Mouse (Mus musculus) layer of hippocampus, postnatal 25 days (tissue): Measurements from ENCODE around the gene 3110070M22Rik. TPM values are rescaled to one million over a fixed set of nuclear protein-coding genes. Genes with fewer than 3 reads are reported as not detected.
"Not testable (repeated sequence)": the region's sequence is repeated elsewhere in the genome, so short reads cannot be mapped to it uniquely, and the experiment has no call there.

Source experiments
- DNase-seq, 2 experiments: peaks; one replicate each; pipeline ENCODE4 v3.0.0; 2022; ENCODE audit warnings: mixed read lengths in 2 of 2, low spot score in 1 of 2; ENCODE audit errors: extremely low spot score in 1 of 2
- total RNA-seq, 2 experiments: library from RNA; stranded (reverse); gene quantifications; 2 replicates each; pipeline ENCODE4 v1.2.3; 2021

3110070M22Rik gene
- total RNA-seq: 1 to 10 TPM; 2.7 to 4.1 TPM

DNA sequence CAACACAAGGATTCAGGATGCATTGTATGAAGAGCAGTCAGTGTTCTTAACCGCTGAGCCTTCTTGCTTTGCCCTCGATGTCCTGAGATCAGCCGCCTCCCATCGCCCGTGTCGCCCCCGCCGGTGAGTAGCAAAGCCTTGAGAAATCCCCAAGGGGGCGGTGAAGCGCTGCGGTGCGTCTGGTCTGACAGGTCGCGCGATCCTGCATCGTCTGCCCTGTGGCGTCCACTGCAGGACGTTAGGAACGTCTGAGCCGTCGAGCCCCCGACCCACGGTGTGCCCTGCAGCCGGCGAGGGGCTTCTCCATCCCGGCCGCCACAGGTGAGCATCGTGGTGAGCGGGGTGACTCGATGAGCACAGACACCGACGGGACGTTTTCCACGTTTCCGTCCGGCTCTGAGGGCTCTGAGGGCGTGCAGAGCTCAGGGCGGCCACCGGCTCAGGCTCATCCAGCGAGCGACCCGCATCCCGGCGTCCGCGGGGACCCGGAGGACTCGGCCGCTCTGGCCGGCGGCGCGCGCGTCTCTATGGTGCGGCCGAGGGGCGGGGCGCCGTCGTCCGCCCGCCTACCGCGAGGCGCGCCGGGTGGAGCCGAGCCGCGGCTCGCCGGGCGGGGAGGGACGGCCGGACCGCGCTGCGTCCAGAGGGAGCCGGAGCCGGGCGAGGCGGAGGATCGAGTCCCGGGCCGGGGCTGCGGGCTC lies at the start of gene 3110070M22Rik, which contains the start of gene Tmem267:
Gene 3110070M22Rik (minus strand): TSS at position 504 of the 701 bp plus-strand sequence.
Gene Tmem267 (plus strand): TSS at position 160 of the 701 bp plus-strand sequence.
- peak; percentile 76 to 81 for DNase-seq

DNA sequence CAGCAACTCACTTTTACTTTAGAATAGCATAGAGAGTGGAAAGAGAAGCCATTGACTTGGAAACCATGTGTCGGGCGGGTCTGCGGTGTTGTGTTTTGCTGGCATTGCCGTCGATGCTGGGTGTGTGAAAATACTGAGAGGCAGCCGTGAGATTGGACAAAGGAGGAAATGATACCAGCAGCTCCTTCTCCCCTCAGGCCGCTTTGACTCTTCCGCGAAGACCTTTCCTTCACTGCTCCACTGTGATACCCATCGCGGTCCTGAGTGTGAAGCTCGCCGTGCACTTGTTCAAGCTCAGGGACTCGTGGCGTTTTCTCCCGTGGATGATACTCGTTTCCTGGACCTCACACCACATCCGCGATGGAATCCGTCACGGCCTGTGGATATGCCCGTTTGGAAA lies 6.8 kb upstream of the 3110070M22Rik start:
- not testable (repeated sequence) for DNase-seq

DNA sequence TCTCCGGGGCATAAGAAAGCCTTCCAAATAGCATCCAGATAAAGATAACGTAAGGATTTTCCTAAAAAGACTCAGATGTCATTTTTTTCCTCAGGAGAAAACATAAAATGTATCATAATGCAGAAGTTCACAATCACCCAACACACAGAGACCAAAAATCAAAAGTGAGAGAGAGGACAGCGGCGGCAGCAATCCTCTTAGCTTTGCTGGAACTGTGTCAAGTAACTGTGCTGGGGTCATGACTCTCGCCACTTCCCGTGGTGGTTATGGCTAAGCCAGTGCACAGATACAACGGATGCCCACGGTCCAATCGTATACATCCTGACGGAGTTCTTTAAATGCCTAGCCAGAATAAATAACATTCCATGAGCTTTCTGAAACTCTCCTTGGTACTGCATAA lies 3.9 kb upstream of the 3110070M22Rik start:
- not testable (repeated sequence) for DNase-seq

DNA sequence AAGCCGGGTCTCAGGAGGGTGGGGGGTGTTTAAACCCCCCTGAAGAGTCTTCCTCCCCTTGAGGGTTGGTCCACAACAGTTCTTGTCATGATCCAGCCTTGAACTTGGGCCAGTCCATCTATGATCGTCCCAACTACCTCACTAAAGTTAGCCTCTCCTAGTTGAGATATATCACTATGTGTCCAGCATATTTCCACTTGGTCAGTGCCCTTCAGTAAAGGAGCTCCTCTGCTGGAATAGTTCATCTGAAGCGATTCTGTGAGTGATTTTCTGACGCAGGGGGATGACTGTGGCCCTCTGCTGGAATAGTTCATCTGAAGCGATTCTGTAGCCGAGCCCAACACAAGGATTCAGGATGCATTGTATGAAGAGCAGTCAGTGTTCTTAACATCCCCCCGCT lies 829 bp downstream of the 3110070M22Rik start:
- DNase-seq: no peak

DNA sequence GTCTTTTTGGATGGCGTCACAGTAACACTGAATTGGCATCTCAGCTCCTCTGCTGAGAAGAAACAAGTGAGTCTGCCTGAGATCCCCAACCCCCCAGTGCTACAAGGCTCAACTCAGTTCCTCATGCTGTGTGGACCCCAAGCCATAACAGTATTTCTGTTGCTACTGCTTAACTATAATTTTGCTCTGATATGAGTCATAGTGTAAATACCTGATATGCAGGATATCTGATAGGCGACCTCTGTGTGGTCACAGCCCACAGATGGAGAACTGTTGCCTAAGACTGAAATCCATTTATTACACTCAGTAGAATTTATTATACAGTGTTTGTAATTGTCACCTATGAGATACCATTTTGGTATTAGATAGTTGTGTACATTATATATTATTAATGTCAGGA lies 10.4 kb downstream of the 3110070M22Rik start:
- no peak for DNase-seq

DNA sequence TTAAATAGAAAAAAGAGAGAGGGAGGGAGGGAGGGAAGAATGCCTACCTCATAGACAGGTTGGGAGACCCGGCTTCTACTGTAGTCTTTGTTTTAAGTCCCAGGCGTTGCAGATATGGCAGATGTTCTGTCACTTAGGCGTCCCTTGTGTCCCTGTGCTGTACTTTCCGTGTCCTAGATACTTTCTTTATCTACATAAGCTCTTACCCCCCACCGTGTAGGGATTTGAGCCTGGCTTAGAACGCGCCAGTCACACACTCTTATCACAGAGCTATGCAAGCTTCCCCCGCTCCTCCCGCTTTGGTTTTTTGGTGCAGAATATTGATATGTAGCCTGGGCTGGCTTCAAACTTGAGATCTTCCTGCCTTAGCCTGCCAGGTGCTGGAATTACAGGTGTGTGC lies 11.6 kb downstream of the 3110070M22Rik start:
- no peak for DNase-seq

DNA sequence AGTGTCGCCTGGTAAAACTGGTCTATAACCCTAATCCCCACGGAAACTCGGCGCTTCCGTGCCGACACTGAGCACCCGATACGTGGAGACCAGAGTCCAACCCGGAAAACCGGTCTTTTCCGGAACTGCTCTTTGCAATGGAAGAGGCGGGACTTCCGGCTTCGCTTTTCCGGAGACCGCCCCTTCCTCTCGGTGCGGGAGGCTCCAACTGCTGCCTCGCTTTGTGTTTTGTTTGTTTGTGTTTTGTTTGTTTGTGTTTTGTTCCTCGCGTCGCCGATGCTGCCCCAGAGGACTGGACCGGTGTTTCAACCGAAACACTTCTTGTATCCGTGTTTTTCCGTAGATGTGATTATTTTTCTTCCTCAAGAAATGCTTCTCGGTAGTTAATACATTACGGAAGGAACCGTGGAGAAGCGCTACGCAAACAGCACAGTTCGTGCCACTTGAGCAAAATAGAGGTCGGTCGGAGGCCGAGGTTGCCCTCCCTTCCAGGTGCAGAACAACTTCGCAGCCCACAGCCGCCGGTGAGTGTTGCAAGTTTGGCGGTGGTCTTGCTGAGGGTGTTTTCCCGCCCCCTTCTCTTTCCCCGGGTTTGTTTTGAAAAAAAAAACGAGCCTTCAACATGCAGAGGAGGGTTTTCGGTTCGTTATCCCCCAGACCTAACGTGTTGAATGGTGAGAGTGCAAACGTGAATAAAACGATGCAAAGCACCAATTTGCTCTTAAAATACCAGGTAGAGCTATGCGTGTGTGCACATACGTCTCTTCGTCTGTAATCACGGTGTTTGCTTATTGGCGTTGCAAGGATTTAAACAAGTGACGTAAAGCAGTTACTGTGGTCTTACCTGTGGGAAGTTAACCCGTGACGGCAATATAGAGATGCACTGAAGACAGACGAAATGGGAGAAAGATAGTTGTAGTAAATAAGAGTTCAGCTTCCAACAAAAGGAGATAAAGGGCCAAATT lies 25.3 kb downstream of the 3110070M22Rik start, which contains the start of gene 4833420G17Rik:
Gene 4833420G17Rik (plus strand): TSS at position 173 of the 965 bp plus-strand sequence.
- DNase-seq: peak; percentile 65 to 79

DNA sequence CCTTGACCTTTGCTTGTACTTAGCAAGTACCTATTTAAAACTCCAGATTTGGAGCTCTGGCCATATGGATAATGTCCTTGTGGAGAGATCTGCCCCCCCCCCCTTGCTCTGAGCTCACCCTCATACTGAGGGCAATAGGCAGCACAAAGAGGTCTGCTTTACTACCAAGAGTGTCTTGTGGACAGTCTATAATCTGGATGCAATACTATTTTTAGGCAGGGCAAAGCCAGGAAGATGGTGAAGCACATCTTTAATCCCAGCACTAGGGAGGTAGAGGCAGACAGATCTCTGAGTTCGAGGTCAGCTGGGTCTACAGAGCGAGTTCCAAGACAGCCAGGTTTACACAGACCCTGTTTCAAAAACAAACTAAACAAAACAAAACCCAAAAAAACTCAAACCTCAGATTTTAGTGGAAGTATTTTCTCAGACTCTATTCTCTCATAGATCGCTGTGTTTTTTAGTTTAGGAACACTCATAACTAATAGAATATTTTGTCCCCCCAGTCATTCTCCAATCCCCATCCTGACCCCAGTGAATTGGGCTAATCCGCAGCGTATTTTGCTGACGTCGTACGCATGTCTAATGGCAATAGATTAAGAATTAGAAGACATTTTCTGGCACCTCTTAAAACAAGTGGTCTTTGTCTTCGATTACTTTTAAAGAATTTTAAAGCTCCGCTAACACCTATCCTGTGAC lies 26.1 kb downstream of the 3110070M22Rik start:
- DNase-seq: no peak

DNA sequence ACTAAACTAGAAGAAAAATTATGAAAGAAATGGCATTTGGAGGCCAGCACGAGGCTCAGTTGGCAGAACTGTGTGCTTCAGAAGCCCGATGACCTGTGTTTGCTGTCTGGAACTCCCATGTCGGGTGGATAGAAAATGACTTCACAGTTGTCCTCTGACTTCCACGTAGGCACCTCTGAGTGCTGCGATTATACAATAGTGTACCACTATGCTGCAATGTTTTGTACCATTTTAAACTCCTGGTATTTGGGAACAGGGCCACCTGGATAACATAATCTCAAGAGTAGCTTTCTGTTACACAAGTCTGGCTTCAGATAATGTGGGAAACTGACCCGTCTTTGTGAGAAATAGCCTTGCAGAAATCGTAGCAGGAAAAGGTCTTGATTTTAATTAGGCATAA lies 31.8 kb downstream of the 3110070M22Rik start:
- no peak for DNase-seq

DNA sequence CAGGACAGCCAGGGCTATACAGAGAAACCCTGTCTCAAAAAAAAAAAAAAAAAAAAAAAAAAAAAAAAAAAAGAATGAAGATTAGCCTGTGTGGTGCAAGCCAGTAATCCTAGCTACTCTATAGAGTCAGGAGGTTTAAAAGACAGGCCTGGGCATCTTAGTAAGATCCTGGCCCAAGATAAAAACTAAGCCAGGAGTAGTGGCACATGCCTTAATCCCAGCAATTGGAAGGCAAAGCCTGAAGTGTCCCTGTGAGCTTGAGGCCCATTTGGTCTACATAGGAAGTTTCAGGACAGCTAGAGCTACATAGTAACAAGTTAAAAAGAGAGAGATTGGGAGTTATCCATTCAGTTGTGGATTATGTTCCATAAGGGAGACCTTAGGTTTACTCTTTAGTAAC lies 33.1 kb downstream of the 3110070M22Rik start:
- DNase-seq: no peak

DNA sequence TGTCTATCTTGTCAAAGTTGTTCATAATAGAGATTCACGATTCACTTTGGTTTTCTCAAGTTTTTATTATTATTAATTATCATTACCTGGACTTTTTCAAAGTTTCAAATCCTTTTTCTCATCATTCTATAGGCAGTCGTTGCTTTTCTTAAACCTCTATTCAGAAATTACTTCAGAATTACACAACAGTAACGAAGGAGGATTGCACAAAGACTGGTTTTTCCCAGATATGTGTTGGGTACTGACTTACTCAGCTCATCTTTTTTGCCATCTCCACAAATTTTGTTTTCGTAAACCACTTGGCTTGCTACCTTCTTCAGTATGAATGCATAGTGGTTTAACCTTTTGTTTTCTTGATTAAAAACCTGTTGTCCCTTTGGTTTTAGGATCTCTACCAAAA lies 34.6 kb downstream of the 3110070M22Rik start:
- DNase-seq: no peak

DNA sequence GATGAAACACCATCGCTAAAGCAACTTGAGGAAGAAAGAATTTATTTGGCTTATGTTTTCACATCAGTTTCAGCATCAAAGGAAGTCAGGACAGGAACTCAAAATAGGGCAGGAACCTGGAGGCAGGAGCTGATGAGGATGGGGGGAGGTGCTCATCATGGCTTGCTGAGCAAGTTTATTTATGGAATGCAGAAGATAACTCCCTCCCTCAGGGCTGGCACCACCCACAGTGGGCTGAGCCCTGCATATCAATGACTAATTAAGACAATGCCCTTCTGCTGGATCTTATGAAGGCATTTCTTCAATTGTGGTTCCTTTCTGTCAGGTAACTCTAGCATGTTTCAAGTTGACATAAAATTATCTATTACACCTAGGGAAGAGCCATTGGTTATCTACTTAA lies 45.9 kb downstream of the 3110070M22Rik start:
- DNase-seq: no peak

Other genes starting within 250 kb of the 3110070M22Rik start
- gene Paip1, start 59.8 kb downstream of the 3110070M22Rik start, total RNA-seq: 100 to 1,000 TPM; 101 to 103 TPM
- gene 4833420G17Rik, start 25.6 kb downstream of the 3110070M22Rik start, total RNA-seq: 10 to 100 TPM; 23.2 to 28.0 TPM
- gene Tmem267, start 344 bp downstream of the 3110070M22Rik start, total RNA-seq: 10 to 100 TPM; 28.3 to 32.9 TPM
- gene Ccl28, start 135.4 kb upstream of the 3110070M22Rik start, total RNA-seq: 1 to 10 TPM; 1.4 to 1.8 TPM
- gene Hmgcs1, start 202.0 kb upstream of the 3110070M22Rik start, total RNA-seq: 100 to 1,000 TPM; 267 to 285 TPM